Mouse (Mus musculus) thymus, postnatal 10 days (tissue): Measurements from ENCODE around the gene Marc1.

Experiments used
- DNase-seq, 2 experiments: peaks; one replicate each; pipeline ENCODE4 v3.0.0; 2021; ENCODE audit warnings: low spot score in 2 of 2

The Marc1 gene

GRCm38 (mm10) chr1:184822678-184823077 lies 11.6 kb upstream of the Marc1 start:
- DNase-seq, result no peak

- no peak for DNase-seq
These were observed 6.7 kb upstream of the Marc1 start for GRCm38 (mm10) chr1:184817768-184818167.

- DNase-seq, result no peak
These were observed 670 bp upstream of the Marc1 start for GRCm38 (mm10) chr1:184811716-184812250.

- no peak for DNase-seq
These were observed 1.5 kb downstream of the Marc1 start for GRCm38 (mm10) chr1:184809578-184810001.

GRCm38 (mm10) chr1:184808418-184809012 lies 2.6 kb downstream of the Marc1 start:
- DNase-seq, result no peak

- DNase-seq, result peak in 1 of 2 experiments; percentile 28
These were observed 3.3 kb downstream of the Marc1 start for GRCm38 (mm10) chr1:184807627-184808417.

GRCm38 (mm10) chr1:184807123-184807522 lies 4.0 kb downstream of the Marc1 start:
- DNase-seq, result no peak

GRCm38 (mm10) chr1:184805749-184806148 lies 5.4 kb downstream of the Marc1 start:
- DNase-seq, result no peak

GRCm38 (mm10) chr1:184793163-184793876 lies 17.8 kb downstream of the Marc1 start:
- peak; percentile 74 to 80 for DNase-seq

- DNase-seq, result peak in 1 of 2 experiments; percentile 37
These were observed 20.0 kb downstream of the Marc1 start for GRCm38 (mm10) chr1:184791109-184791508.

GRCm38 (mm10) chr1:184786376-184787151 lies 24.5 kb downstream of the Marc1 start:
- DNase-seq, result peak in 1 of 2 experiments; percentile 15

GRCm38 (mm10) chr1:184783641-184784040 lies 27.5 kb downstream of the Marc1 start:
- no peak for DNase-seq

- no peak for DNase-seq
These were observed 29.0 kb downstream of the Marc1 start for GRCm38 (mm10) chr1:184782161-184782513.

- DNase-seq, result no peak
These were observed 29.6 kb downstream of the Marc1 start for GRCm38 (mm10) chr1:184781286-184782160.

- DNase-seq, result no peak
These were observed 33.0 kb downstream of the Marc1 start for GRCm38 (mm10) chr1:184778157-184778556.

- DNase-seq, result no peak
These were observed 33.9 kb downstream of the Marc1 start for GRCm38 (mm10) chr1:184777061-184777795.

GRCm38 (mm10) chr1:184775289-184775688 lies 35.8 kb downstream of the Marc1 start:
- DNase-seq, result no peak

GRCm38 (mm10) chr1:184771891-184772249 lies 39.2 kb downstream of the Marc1 start:
- no peak for DNase-seq

- DNase-seq, result peak; percentile 27 to 75
These were observed 39.8 kb downstream of the Marc1 start for GRCm38 (mm10) chr1:184771202-184771890.
